Mouse (Mus musculus) urinary bladder, postnatal 14 days (tissue): Measurements from ENCODE around the gene Ncoa6.

Source experiments
- DNase-seq: peaks from one replicate; pipeline ENCODE4 v3.0.0; 2021; ENCODE audit warnings: low spot score

Ncoa6 gene

DNA sequence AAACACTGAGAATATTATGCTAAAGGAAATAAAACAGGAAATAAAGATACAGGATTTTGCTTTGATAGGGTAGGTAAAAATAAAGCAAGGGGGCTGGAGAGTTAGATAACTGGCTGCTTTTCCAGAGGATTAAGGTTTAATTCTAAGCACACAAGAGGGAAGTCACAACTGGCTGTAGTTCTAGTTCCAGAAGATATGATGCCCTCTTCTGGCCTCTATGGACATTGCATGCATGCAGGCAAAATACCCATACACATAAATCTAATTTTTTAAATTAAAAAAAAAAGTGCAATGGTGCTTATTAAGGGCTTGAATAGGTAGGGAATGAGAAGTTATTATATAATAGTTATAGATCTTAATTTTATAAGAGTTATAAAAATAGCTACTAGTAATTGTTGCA lies 37.2 kb downstream of the Ncoa6 start:
- no peak for DNase-seq

DNA sequence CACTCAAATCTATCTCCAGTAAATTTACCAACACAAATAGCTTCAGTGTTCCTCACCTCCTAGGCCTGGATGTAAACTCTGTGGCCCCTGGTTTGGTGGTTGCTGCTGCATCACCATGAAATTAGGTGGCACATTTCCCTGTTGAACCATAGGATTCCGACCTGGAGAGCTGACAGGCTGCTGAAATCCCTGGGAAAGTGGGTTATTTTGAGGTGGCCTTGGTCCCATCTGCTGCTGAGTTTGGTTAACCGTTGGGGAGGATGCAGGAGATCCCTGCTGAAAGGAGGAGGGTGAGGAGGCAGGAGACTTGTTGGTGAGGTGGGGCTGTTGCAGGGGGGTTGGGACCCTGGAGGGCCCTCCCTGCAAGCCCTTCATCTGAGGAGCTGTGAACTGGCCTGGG lies 52.8 kb downstream of the Ncoa6 start:
- no peak for DNase-seq

DNA sequence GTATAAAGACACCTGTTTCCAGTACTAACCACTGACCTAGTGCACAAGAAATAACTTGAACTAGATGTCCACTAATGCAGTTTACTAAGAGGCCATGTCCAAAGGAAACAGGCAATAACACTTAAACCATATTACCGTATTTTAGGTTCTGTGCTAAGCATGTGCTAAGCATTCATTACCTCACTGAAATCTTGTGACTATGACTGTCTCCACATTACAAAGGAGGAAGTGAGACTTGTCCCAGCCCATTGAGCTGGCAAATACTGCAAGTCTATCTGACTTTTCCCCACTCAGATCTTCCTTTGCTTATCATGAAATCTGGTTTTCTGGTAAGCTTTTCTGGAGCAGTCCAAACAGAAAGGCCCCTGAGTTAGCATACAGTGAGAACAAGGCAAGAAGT lies 69.1 kb downstream of the Ncoa6 start:
- DNase-seq, result no peak

DNA sequence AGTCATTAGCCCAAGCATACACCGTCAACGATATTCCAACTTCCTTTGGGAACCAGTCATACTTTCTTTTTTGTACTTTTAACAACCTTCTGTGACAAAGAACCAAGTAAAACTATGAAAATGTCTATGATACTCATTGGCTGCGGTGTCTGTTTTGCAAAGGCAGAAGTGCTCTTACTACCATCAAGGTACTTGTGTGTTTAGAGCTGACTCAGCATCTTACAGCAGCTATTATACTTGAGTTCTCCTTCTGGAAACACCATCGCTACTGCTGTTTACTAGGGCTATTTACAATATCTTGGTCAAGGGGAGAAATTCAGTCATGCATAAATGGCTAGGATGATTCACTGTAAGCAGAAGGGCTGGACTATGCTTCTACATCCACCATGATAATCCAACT lies 71.8 kb downstream of the Ncoa6 start:
- no peak for DNase-seq

DNA sequence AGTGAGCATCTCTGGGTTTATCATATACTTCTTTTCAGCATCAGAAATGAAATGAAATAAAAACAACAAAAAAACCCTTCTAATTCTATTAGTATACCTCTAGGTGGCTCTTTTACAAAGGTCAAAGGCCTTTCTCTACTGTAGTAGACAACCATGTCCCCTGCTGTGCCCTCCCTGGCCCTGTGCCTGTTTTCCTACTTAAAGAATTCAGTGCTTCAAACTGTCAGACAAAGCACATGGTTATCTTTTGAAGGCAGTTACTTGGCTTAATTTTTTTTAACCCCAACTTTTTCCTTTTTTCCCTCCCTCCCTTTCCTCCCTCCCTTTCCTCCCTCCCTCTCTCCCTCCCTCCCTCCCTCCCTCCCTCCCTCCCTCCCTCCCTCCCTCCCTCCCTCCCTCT lies 73.4 kb downstream of the Ncoa6 start:
- DNase-seq, result no peak

DNA sequence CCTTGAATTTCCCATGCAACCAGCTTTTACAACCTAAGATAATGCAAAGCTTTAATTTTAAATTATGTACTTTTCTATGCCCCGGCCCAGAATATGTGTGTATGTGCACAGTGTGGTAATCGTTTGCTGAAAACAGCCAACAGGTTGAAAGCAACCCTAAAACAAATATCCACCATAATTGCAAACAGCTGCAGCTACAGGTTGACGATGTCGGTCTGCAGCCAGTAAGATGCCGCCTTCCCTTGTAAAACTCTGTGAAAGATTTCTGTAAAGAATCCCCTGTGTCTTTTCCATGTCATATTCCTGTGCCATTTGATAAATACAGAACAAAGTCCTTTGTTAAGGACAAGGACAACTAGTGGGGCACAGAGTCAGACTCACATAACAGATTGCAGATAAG lies 79.1 kb downstream of the Ncoa6 start:
- DNase-seq, result no peak

DNA sequence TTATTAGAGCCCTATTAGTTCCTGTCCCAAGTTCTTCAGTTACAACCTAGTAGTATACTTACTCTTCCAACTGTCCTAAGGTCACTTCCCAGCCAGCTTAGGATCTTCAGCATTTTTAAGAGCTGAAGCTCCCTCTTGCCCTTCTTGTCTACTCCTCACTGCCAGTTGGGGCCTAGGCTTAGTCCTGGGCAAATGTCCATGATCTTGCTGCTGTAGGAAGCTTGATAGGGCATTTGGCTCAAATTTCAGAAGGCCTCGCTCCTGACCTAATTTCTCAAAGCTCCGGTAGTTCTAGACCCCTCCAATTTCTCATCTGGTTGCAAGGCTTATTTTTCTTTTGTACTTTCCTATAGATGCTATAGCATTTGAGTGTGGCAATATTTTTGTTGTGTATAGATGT lies 85.1 kb downstream of the Ncoa6 start:
- no peak for DNase-seq

DNA sequence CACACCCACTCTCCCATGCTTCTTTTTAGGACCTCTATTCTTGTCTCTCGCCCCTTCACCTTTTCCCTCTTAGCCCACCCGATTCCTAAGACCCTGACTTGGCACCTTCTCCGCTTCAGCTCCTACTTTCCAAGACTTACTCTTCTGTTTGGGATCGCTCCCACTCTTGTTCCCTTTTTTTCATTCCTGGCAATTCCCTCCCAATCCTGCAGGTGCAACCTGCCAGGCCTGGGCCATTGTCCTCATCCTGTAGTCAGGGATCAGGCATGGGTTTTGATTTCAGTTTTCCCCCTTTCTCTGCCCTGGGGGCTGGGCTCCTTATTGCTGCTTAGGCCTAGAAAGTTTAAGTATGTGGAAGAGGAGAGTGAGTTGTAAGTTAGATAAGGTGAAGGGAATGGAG lies 86.6 kb downstream of the Ncoa6 start:
- DNase-seq, result no peak

DNA sequence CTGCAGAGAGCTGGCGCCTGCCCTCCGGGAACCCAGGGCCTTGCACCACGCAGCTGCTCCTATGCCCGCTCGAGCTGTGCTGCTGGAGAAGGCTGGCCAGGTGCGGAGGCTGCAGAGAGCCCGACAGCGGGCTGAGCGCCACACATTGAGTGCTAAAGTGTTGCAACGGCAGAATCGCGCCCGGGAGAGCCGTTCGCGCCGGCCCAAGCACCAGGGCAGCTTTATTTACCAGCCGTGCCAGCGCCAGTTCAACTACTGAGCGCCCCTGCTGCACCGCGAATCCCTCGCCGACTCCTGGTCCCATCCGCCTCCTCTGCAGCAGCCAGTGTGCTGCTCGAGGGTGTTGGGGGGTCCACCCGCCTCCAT lies 87.2 kb downstream of the Ncoa6 start:
- DNase-seq, result no peak

DNA sequence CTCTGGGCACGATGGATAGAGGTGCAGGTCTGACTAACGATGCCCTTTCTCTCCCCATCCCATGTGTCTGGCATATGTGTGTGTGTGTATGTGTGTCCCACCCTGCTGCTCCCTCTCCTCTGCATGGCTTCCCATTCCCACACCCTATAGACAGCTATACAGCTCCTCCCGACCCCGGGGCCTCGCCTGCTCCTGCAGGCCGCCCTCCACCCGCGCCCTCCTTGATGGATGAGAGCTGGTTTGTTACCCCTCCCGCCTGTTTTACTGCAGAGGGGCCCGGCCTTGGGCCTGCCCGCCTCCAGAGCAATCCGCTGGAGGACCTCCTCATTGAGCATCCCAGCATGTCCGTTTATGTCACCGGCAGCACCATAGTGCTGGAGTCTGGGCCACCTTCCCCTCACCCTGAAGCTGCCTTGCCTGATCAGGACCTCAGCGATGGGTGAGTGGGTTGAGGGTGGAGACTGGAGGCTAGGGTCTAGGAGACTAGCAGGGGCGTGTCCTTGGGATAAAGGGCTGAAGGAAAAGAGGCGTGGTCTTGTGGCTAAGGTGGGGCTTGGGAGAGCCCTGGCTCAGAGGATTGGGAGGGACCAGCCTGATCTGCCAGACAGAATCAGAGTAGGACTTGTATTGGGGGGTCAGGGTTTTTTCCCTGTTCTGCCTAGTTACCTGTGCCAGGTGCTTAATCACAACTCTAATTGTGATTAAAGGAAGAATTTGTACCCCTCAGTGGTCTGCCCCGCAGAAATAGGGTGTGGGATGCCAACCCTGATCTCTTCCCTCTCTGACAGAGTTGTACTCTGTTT lies 87.8 kb downstream of the Ncoa6 start:
- no peak for DNase-seq

DNA sequence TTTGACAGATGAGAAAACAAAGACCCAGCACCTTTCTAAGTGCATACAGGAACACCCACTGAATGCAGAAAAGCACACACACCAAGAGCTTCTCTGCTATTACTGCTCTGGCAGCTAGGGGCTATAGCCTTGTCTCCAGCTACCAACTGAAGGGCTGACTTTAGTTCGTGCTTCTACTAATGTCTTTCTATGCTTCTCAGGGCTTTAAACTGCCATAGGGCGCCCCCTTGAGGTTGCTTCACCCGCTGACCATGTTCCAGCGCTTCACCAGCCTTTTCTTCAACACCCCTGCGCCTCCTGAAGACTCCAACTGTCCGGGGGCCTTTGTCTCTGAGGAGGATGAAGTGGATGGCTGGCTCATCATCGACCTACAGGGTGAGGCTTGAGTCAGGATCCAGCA lies 88.6 kb downstream of the Ncoa6 start:
- peak; percentile 87 for DNase-seq

DNA sequence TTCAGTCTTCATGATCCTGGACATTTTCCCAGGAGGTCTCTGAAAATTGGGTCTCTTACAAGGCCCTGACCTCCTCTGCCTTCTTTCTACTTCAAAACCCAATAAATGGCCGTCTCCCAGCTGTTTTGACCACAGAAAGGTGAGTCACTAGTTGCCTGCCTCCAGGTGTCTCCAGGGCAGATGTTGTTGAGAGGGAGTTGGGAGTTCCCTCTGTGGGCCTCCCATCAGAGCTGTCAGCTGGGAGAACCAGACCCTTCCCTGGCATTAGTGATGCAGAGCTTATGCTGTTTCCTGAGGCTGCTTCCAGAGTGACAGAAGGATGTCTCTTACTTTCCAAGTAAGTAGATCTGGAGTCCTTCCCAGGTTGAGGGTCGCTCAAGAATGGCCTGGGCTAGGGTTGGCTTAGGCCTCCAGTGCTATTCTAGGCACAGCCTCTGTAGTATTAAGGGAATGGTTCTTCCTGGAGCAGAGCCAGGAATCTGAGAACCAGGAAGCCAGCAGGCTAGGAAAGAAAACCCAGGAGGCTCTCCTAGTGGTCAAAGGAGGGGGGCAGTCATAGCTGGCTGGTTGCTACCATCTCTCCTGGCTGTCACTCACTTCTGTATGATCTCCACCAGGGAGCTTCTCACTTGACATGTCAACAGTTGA lies 90.8 kb downstream of the Ncoa6 start:
- peak; percentile 33 for DNase-seq

DNA sequence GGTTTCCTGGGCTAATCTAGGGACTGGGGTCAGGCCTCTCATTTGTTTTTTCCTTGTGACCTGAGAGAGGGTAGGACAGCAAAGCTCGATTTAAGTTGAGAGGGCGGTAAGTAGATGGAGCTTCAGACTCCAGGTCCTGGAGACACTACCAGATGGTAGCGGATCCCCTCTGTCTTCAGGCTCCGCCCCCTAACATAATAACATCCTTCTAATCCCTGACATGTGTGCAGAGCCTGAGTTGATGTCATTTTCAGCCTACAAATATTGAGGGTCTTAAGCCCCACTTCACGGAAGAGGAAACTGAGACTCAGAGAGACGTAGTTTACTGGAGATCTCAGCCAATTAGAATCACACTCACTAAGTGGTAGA lies 91.4 kb downstream of the Ncoa6 start:
- DNase-seq, result no peak

DNA sequence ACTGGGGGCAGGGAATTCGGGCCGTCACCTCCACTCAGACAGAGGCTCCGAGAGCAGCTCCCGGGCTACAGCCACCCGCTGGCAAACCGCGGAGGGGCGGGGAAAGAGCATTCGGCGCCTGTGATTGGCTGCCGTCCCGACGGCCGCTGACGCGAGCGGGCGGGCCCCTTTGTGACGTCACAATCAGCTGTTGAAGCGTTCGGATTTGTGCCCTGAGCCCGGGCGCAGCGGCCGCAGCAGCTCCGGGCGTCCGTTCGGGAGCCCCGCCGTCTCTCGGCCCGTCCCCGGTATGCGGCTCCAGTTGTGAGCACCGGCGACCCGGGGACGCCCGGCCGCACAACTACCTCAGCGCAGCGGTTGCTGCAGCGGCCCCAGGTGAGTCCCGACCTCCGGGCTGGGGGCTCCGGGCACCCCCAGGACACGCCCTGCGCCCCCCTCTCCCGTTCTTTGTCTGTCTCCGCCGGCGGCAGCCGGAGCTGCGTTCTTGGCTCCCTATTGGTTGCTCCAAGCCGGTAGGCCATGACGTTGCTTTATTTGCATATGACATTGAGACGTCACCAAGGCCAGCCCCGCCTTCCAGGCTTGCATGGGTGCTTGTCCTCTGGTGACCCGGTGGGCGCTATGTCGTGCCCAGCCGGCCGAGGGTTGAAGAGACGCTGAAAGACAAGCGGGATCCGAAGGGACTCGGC lies 91.9 kb downstream of the Ncoa6 start:
- DNase-seq, result peak; percentile 98

DNA sequence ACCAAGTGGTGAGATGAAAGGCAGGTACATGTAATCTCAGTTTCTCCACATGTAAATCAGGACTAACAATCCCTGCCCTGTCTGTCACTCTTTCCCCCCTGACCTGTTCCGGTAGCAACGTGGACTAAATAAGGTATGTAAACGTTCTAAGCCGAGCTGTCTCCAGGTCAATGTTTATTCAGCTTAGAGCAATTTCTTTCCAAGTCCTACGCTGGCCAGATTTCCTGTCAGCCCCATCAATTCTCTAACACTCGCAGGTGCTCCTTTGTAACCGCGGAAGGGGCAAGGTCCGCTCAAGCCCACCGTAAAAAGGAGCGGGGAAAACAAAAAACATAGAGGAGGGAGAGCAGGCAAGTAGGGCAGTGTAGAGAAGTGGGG lies 92.6 kb downstream of the Ncoa6 start:
- no peak for DNase-seq

DNA sequence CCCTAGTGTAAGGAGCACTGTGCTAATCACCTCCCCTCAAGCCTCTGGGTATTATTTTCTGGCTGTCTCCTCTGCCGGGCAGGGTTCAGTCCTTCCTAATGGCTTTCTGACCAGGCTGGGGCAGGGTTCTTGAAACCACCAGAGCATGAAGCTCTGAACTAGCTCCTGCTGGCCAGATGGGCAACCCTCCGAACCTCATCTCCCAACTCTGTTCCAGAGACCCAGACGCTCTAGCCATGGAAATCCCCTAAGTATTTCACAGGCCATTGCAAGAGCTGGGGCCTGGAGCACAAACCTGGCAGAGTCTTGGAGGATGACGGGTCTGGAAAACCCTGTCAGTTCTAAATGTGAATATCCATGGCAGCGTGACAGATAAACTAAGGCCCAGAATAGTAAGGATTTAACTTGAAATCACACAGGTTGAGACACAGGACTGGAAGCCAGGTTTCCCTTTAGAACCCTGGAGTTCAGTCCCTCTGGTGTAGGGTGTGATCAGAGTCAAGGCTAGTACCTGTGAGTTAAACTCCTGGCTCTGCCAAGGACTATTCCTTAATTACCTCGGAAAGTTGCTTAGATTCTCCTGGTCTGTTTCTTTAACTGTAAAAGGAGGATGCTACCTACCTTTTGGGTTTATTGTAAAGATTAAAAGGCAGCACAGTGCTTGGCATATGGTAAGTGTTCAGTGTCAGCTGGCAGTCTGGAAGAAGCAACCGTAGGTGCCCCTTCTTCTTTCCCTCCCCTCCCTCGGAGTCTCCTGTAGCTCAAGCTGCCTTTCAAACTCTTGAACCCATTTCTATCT lies 93.2 kb downstream of the Ncoa6 start, which contains the start of gene Trp53inp2:
Gene Trp53inp2 (plus strand): TSS at position 799 of the 799 bp plus-strand sequence.
- no peak for DNase-seq

DNA sequence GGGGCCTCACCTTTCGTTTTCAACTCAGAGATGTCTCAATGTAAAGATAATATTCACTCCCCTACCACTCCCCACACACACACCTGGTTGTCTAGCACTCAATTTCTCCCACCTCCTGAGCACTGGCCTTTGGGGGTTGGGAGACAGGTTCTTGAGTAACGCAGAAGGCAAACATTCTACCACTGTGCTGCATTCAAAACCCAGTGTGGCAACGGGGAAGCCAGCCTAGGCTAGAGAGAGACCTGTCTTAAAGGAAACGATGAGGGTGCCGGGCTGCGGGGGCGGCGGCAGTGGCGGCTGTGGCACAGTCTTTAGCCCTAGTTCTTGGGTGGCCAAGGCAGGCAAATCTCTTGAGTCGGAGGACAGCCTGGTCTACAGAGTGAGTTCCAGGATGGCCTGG lies 97.5 kb downstream of the Ncoa6 start:
- DNase-seq, result no peak

DNA sequence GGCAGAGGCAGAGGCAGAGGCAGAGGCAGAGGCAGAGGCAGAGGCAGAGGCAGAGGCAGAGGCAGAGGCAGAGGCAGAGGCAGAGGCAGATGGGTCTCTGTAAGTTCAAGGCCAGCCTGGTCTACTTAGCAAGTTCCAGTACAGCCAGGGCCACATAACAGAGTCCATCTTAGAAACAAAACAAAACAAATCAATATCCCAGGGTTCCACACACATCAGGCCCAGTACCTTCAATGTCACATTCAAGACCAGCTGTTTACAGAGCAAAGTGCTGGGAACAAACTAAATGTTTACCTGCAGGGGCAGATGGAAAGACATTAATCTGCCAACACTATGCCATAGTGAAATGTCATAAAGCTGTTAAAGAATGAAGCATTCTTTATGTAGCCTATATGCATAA lies 99.2 kb downstream of the Ncoa6 start:
- no peak for DNase-seq

DNA sequence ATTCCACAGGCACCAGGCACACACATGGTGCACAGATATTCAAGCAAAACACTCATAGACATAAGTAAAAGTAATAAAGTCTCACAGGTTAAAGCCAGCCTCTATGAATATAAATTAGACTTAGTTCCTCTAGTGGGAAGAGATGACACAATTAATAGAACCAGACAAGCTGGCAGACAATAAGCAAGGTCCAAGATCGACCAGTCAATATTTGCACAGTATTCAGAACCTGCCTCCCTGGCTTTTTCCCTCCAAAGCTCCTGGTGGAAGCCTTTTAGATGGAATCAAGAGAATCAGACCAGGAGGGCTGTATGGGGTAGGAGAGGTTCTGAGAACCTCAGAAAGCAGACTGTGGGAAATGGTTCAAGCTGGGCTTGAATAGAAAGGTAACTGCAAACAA lies 99.8 kb downstream of the Ncoa6 start:
- DNase-seq, result no peak

DNA sequence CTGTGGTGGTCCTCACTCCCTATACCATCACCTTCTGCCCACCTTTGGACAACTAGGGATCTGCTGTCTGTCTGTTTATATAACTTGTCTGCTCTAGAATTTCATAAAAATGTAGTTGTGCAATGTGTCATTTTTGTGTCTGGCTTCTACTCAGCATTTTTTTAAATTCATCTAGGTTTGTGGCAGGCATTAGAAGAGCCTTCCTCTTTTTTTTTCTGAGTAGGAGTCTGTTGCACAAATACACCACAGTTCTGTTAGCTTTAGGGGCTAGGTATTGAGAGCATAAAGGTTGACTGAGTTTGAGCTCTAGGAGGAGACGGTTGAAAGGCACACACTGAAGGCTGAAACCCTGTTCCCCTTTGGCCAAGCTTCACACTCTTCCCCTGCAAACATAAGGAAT lies 100.4 kb downstream of the Ncoa6 start:
- DNase-seq, result no peak

DNA sequence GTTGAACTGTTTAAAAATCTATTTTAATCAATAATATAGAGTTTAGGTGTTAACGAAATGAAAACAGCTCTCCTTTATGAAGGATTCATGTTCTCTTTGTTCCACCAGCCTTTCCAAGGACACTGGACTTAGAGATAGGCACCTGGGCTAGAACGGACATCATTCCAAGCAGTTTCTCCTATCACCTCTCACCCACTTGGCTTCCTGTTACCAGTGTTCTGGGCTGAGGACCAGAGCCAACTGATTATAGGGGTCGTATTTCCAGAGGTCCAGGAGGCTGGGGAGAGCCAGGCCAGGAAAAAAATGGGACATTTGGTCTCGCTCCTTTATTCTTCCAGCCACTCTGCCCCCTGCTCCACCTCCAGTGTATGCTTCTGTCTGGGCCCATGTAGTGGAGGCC lies 101.2 kb downstream of the Ncoa6 start:
- no peak for DNase-seq

DNA sequence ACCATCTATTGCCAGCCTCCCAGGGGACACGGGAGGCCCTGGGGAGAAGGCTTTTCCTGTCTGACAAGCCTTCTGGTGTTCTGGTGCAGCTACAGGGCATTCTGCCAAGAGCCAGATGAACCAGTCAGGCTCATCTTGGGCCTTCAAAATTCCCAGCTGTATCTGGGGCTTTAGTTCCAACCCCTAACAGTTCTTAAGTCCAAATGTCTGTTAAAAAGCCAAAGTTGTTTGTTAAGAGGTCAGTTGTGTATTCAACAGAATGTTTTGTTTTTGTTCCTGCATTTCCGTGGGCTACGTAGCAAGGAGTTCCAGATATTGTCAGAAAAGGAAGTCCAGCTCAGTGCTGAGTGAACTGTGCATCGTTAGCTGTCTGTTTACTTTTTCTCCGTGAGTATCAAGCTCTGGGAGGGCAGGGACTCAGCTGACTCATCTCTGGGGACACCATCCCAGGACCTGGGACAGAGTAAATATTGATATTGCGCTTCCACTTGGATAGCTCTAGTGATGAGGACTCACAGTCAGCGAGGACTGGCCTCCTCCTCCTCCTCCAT lies 104.3 kb downstream of the Ncoa6 start:
- peak; percentile 67 for DNase-seq
